Mouse (Mus musculus): Measurements from ENCODE around the gene Fam155a.
A peak's percentile ranks its signal among the peaks of the same experiment; 100 is the strongest.

Fam155a gene

GRCm38 (mm10) chr8:9248109-9248821, 522.7 kb downstream of the Fam155a start:
- no peak for DNase-seq

GRCm38 (mm10) chr8:9245994-9246393, 525.0 kb downstream of the Fam155a start:
- no peak for DNase-seq

- DNase-seq: no peak
Observed at GRCm38 (mm10) chr8:9240996-9241395, 530.0 kb downstream of the Fam155a start.

GRCm38 (mm10) chr8:9239741-9240140, 531.2 kb downstream of the Fam155a start:
- DNase-seq: no peak

- DNase-seq: no peak
Observed at GRCm38 (mm10) chr8:9238974-9239373, 532.0 kb downstream of the Fam155a start.

GRCm38 (mm10) chr8:9233326-9233919, 537.5 kb downstream of the Fam155a start:
- DNase-seq: peak; percentile 71

- peak; percentile 40 for DNase-seq
Observed at GRCm38 (mm10) chr8:9227779-9228464, 543.0 kb downstream of the Fam155a start.

GRCm38 (mm10) chr8:9226767-9227166, 544.2 kb downstream of the Fam155a start:
- DNase-seq: no peak

GRCm38 (mm10) chr8:9211751-9212150, 559.2 kb downstream of the Fam155a start:
- no peak for DNase-seq

- DNase-seq: no peak
Observed at GRCm38 (mm10) chr8:9207505-9208051, 563.4 kb downstream of the Fam155a start.

GRCm38 (mm10) chr8:9204345-9205067, 566.5 kb downstream of the Fam155a start:
- DNase-seq: no peak

- DNase-seq: no peak
Observed at GRCm38 (mm10) chr8:9200099-9200498, 570.9 kb downstream of the Fam155a start.

- no peak for DNase-seq
Observed at GRCm38 (mm10) chr8:9191682-9192081, 579.3 kb downstream of the Fam155a start.

GRCm38 (mm10) chr8:9188616-9189015, 582.3 kb downstream of the Fam155a start:
- DNase-seq: no peak

GRCm38 (mm10) chr8:9185200-9185599, 585.8 kb downstream of the Fam155a start:
- DNase-seq: no peak

GRCm38 (mm10) chr8:9182461-9182860, 588.5 kb downstream of the Fam155a start:
- no peak for DNase-seq

- no peak for DNase-seq
Observed at GRCm38 (mm10) chr8:9180686-9181315, 590.2 kb downstream of the Fam155a start.

GRCm38 (mm10) chr8:9176974-9177373, 594.0 kb downstream of the Fam155a start:
- DNase-seq: no peak

GRCm38 (mm10) chr8:9174865-9175565, 595.9 kb downstream of the Fam155a start:
- peak; percentile 6 for DNase-seq

- no peak for DNase-seq
Observed at GRCm38 (mm10) chr8:9171848-9172247, 599.1 kb downstream of the Fam155a start.

GRCm38 (mm10) chr8:9167995-9168394, 603.0 kb downstream of the Fam155a start:
- no peak for DNase-seq

- no peak for DNase-seq
Observed at GRCm38 (mm10) chr8:9161606-9162005, 609.4 kb downstream of the Fam155a start.
